Mouse (Mus musculus): ENCODE results near the gene Sgsh. TPM values are rescaled to one million over a fixed set of nuclear protein-coding genes. Genes with fewer than 3 reads are reported as not detected.
"Not testable (repeated sequence)": the region's sequence is repeated elsewhere in the genome, so short reads cannot be mapped to it uniquely, and the experiment has no call there.

Gene Sgsh
- polyA plus RNA-seq, 1 experiment from 2014 or later, result 3.1 TPM

GRCm38 (mm10) chr11:119390271-119391231, 35.2 kb upstream of the Sgsh start:
- Histone ChIP-seq H3K4me2 (replicated peaks) (peak overlapping the region; percentile 84), H3K9me3 (no peaks in the 10 kb centered on the region), H3K36me3 (no peaks in the 10 kb centered on the region), H3K4me1 (replicated peaks) (peaks cover 22% of the 10 kb centered on the region), H3K9ac (replicated peaks) (peak overlapping the region; percentile 52), H3K27me3 (peaks cover 83% of the 10 kb centered on the region), H3K27ac (no peak overlapping the region), H3K4me3 (replicated peaks) (peak overlapping the region; percentile 46)
- 0 out of 2 replicates have a peak, but pooled peaks have one; percentile 38 for ATAC-seq
- 2% methylated on average over 53 of the region's 53 CpGs for WGBS

GRCm38 (mm10) chr11:119389851-119390270, 34.5 kb upstream of the Sgsh start:
- ATAC-seq, result 0 out of 2 replicates have a peak, but pooled peaks have one; percentile 50
- WGBS, result under 1% methylated on average over 35 of the region's 35 CpGs
- H3K27ac ChIP-seq, result no peak overlapping the region

GRCm38 (mm10) chr11:119387273-119387672, 31.9 kb upstream of the Sgsh start:
- H3K27me3 ChIP-seq, result peaks cover 51% of the 10 kb centered on the region
- not testable (repeated sequence) for H3K9me3 ChIP-seq; H3K36me3 ChIP-seq; ATAC-seq; H3K4me3 ChIP-seq (replicated peaks); H3K9ac ChIP-seq (replicated peaks); H3K4me2 ChIP-seq (replicated peaks); H3K27ac ChIP-seq
- 36% methylated on average over 3 of the region's 3 CpGs for WGBS
- peaks cover 12% of the 10 kb centered on the region for H3K4me1 ChIP-seq (replicated peaks)

More at GRCm38 (mm10) chr11:119389851-119390270, 34.5 kb upstream of the Sgsh start:
- Histone ChIP-seq H3K36me3 (no peaks in the 10 kb centered on the region), H3K4me1 (replicated peaks) (peaks cover 22% of the 10 kb centered on the region), H3K4me3 (replicated peaks) (peak overlapping the region; percentile 46), H3K4me2 (replicated peaks) (peak overlapping the region; percentile 84), H3K9me3 (no peaks in the 10 kb centered on the region), H3K27me3 (peaks cover 77% of the 10 kb centered on the region), H3K9ac (replicated peaks) (peak overlapping the region; percentile 52)

- ATAC-seq, result no peak
- no peak overlapping the region for H3K9ac ChIP-seq (replicated peaks)
- H3K4me3 ChIP-seq (replicated peaks), result no peak overlapping the region
- H3K9me3 ChIP-seq, result no peaks in the 10 kb centered on the region
- WGBS, result 95% methylated on average over 5 of the region's 5 CpGs
- H3K36me3 ChIP-seq, result no peaks in the 10 kb centered on the region
- H3K4me2 ChIP-seq (replicated peaks), result no peak overlapping the region
- peaks cover 12% of the 10 kb centered on the region for H3K4me1 ChIP-seq (replicated peaks)
- peaks cover 41% of the 10 kb centered on the region for H3K27me3 ChIP-seq
- H3K27ac ChIP-seq, result no peak overlapping the region
Observed at GRCm38 (mm10) chr11:119386306-119386705, 31.0 kb upstream of the Sgsh start.

- no peak overlapping the region for H3K9ac ChIP-seq (replicated peaks)
- H3K27ac ChIP-seq, result no peak overlapping the region
- no peak for ATAC-seq
- H3K4me2 ChIP-seq (replicated peaks), result no peak overlapping the region
- H3K27me3 ChIP-seq, result peaks cover 27% of the 10 kb centered on the region
- WGBS, result 89% methylated on average over 4 of the region's 4 CpGs
- peaks cover 4% of the 10 kb centered on the region for H3K4me1 ChIP-seq (replicated peaks)
- H3K36me3 ChIP-seq, result peaks cover 4% of the 10 kb centered on the region; the same call in 1 of the 2 replicates
- no peaks in the 10 kb centered on the region for H3K9me3 ChIP-seq
- no peak overlapping the region for H3K4me3 ChIP-seq (replicated peaks)
Observed at GRCm38 (mm10) chr11:119384904-119385303, 29.6 kb upstream of the Sgsh start.

- H3K36me3 ChIP-seq, result peaks cover 12% of the 10 kb centered on the region; the same call in 1 of the 2 replicates
- H3K4me1 ChIP-seq (replicated peaks), result no peaks in the 10 kb centered on the region
- peaks cover 2% of the 10 kb centered on the region; the same call in 1 of the 2 replicates for H3K27me3 ChIP-seq
- no peak for ATAC-seq
- H3K9ac ChIP-seq (replicated peaks), result no peak overlapping the region
- H3K27ac ChIP-seq, result no peak overlapping the region
- no peaks in the 10 kb centered on the region for H3K9me3 ChIP-seq
- H3K4me2 ChIP-seq (replicated peaks), result no peak overlapping the region
- 75% methylated on average over 6 of the region's 6 CpGs for WGBS
- H3K4me3 ChIP-seq (replicated peaks), result no peak overlapping the region
Observed at GRCm38 (mm10) chr11:119382338-119382850, 27.1 kb upstream of the Sgsh start.

GRCm38 (mm10) chr11:119381631-119382337, 26.4 kb upstream of the Sgsh start:
- no peak for ATAC-seq
- peaks cover 15% of the 10 kb centered on the region; the same call in 1 of the 2 replicates for H3K36me3 ChIP-seq
- no peaks in the 10 kb centered on the region for H3K9me3 ChIP-seq
- whole genome bisulfite sequencing, result 85% methylated on average over 9 of the region's 9 CpGs
- H3K4me1 ChIP-seq (replicated peaks), result no peaks in the 10 kb centered on the region
- H3K4me3 ChIP-seq (replicated peaks), result no peak overlapping the region
- H3K27me3 ChIP-seq, result no peaks in the 10 kb centered on the region
- H3K9ac ChIP-seq (replicated peaks), result no peak overlapping the region
- no peak overlapping the region for H3K27ac ChIP-seq
- H3K4me2 ChIP-seq (replicated peaks), result no peak overlapping the region

GRCm38 (mm10) chr11:119378551-119378950, 23.2 kb upstream of the Sgsh start:
- Histone ChIP-seq H3K4me2 (replicated peaks) (no peak overlapping the region), H3K27me3 (no peaks in the 10 kb centered on the region), H3K36me3 (peaks cover 15% of the 10 kb centered on the region; the same call in 1 of the 2 replicates), H3K4me3 (replicated peaks) (no peak overlapping the region), H3K9ac (replicated peaks) (no peak overlapping the region), H3K9me3 (no peaks in the 10 kb centered on the region), H3K27ac (no peak overlapping the region), H3K4me1 (replicated peaks) (no peaks in the 10 kb centered on the region)
- 98% methylated on average over 1 of the region's 1 CpGs for WGBS
- no peak for ATAC-seq

- H3K4me2 ChIP-seq (replicated peaks), result no peak overlapping the region
- peaks cover 15% of the 10 kb centered on the region; the same call in 1 of the 2 replicates for H3K36me3 ChIP-seq
- H3K9me3 ChIP-seq, result no peaks in the 10 kb centered on the region
- no peaks in the 10 kb centered on the region for H3K27me3 ChIP-seq
- no peak overlapping the region for H3K9ac ChIP-seq (replicated peaks)
- H3K4me1 ChIP-seq (replicated peaks), result no peaks in the 10 kb centered on the region
- H3K4me3 ChIP-seq (replicated peaks), result no peak overlapping the region
- H3K27ac ChIP-seq, result no peak overlapping the region
- 95% methylated on average over 11 of the region's 11 CpGs for WGBS
- no peak for ATAC-seq
Observed at GRCm38 (mm10) chr11:119377326-119377725, 22.0 kb upstream of the Sgsh start.

- WGBS, result 91% methylated on average over 6 of the region's 6 CpGs
- Histone ChIP-seq H3K4me2 (replicated peaks) (no peak overlapping the region), H3K27ac (no peak overlapping the region), H3K9ac (replicated peaks) (no peak overlapping the region), H3K4me3 (replicated peaks) (no peak overlapping the region), H3K9me3 (no peaks in the 10 kb centered on the region), H3K36me3 (peaks cover 15% of the 10 kb centered on the region; the same call in 1 of the 2 replicates), H3K4me1 (replicated peaks) (no peaks in the 10 kb centered on the region), H3K27me3 (no peaks in the 10 kb centered on the region)
- no peak for ATAC-seq
Observed at GRCm38 (mm10) chr11:119375425-119375824, 20.1 kb upstream of the Sgsh start.

- no peaks in the 10 kb centered on the region; the same call in 1 of the 2 replicates for H3K9me3 ChIP-seq
- 25% methylated on average over 11 of the region's 11 CpGs for WGBS
- peak; percentile 95 for ATAC-seq
Observed at GRCm38 (mm10) chr11:119363534-119364145, 8.3 kb upstream of the Sgsh start.

More at GRCm38 (mm10) chr11:119363534-119364145, 8.3 kb upstream of the Sgsh start:
- no peaks in the 10 kb centered on the region for H3K27me3 ChIP-seq
- H3K27ac ChIP-seq, result 0 out of 2 replicates have a peak overlapping the region, but pooled peaks have one; percentile 19
- peak overlapping the region; percentile 57 for H3K9ac ChIP-seq (replicated peaks)
- peaks cover 13% of the 10 kb centered on the region for H3K4me1 ChIP-seq (replicated peaks)
- H3K4me2 ChIP-seq (replicated peaks), result peak overlapping the region; percentile 49
- peak overlapping the region; percentile 21 for H3K4me3 ChIP-seq (replicated peaks)
- 0 out of 2 replicates have a peak, but pooled peaks cover 3% of the 10 kb centered on the region for H3K36me3 ChIP-seq
